ENCODE assay signal across 8 mouse cellular contexts in genomic region chr8:124720938-124721861, GRCm38 (mm10). TPM values are rescaled to one million over a fixed set of nuclear protein-coding genes. Genes with fewer than 3 reads are reported as not detected.
DNase-seq lines count a peak whose midpoint lies in the region; ATAC-seq and TF ChIP-seq lines count a peak whose summit lies in the region.

No protein-coding gene starts in this region.

- H3K9ac ChIP-seq in limb, embryonic 12.5 days (replicated peaks) = peak overlapping the region; percentile 88
- H3K9ac ChIP-seq in neural tube, embryonic 15.5 days (replicated peaks) = peak overlapping the region; percentile 89

- WGBS in limb, embryonic 12.5 days = 2% methylated on average over 31 of the region's 31 CpGs
- 2% methylated on average over 29 of the region's 31 CpGs for WGBS in neural tube, embryonic 15.5 days

- no peaks in the 10 kb centered on the region for H3K9me3 ChIP-seq in limb, embryonic 12.5 days
- H3K9me3 ChIP-seq in neural tube, embryonic 15.5 days (replicated peaks) = no peaks in the 10 kb centered on the region

- TF ChIP-seq POLR2A in embryonic fibroblast, embryonic 13.5 days (IDR thresholded peaks at IDR 0.05; ENCODE audit: low read depth, low read length) = no peak

- peaks cover 8% of the 10 kb centered on the region; the same call in 1 of the 2 replicates for H3K4me1 ChIP-seq in embryonic fibroblast, embryonic 13.5 days (ENCODE audit: control insufficient read depth, insufficient read depth, low read length)
- H3K4me1 ChIP-seq in limb, embryonic 12.5 days (replicated peaks) = peaks cover 24% of the 10 kb centered on the region
- peaks cover 31% of the 10 kb centered on the region for H3K4me1 ChIP-seq in neural tube, embryonic 15.5 days

- DNase-seq in left cerebral cortex, postnatal 14 days (ENCODE audit: low spot score in 2 of 2) = peak; percentile 15 to 17
- no peak for DNase-seq in left cerebral cortex, adult 18-20 months (ENCODE audit: low spot score in 2 of 2)
- DNase-seq in Muller cell, postnatal 12 days (ENCODE audit: inconsistent ontology term) = peak; percentile 34
- no peak for DNase-seq in urinary bladder, postnatal 10 days (ENCODE audit: low spot score)
- DNase-seq in spleen, postnatal 36 days (ENCODE audit: low spot score in 2 of 2) = no peak

- peak overlapping the region; percentile 89 for H3K4me3 ChIP-seq in embryonic fibroblast, embryonic 13.5 days (ENCODE audit: insufficient read depth, low read length)
- peak overlapping the region; percentile 98 for H3K4me3 ChIP-seq in limb, embryonic 12.5 days (replicated peaks)
- H3K4me3 ChIP-seq in neural tube, embryonic 15.5 days (replicated peaks) = peak overlapping the region; percentile 92

- no peaks in the 10 kb centered on the region for H3K27me3 ChIP-seq in limb, embryonic 12.5 days
- no peaks in the 10 kb centered on the region for H3K27me3 ChIP-seq in neural tube, embryonic 15.5 days (replicated peaks)

- TF ChIP-seq CTCF in embryonic fibroblast, embryonic 13.5 days (IDR thresholded peaks at IDR 0.05; ENCODE audit: borderline replicate concordance, insufficient read depth, low read length) = no peak

- H3K4me2 ChIP-seq in limb, embryonic 12.5 days = peak overlapping the region; percentile 88
- H3K4me2 ChIP-seq in neural tube, embryonic 15.5 days = peak overlapping the region; percentile 83

- H3K27ac ChIP-seq in embryonic fibroblast, embryonic 13.5 days (ENCODE audit: insufficient read depth, low read length) = no peak overlapping the region
- no peak overlapping the region for H3K27ac ChIP-seq in limb, embryonic 12.5 days
- H3K27ac ChIP-seq in neural tube, embryonic 15.5 days (replicated peaks) = peak overlapping the region; percentile 74

- H3K36me3 ChIP-seq in limb, embryonic 12.5 days = peaks cover 18% of the 10 kb centered on the region
- peaks cover 5% of the 10 kb centered on the region; the same call in 1 of the 2 replicates for H3K36me3 ChIP-seq in neural tube, embryonic 15.5 days

- intact Hi-C loops in left cerebral cortex, postnatal 14 days (cut with DNase I) = no loop called here

- peak; percentile 70 for ATAC-seq in limb, embryonic 12.5 days (ENCODE audit: insufficient number of reproducible peaks, insufficient read depth, low FRiP score, low TSS enrichment, low read depth)
- peak; percentile 65 for ATAC-seq in neural tube, embryonic 15.5 days (ENCODE audit: low FRiP score)

RNA-seq across cellular contexts. Expression of gene Ttc13, which starts 0.6 kb away (rescaled TPM):
- 10 to 100 TPM; 50.6 TPM for total RNA-seq in left cerebral cortex, postnatal 14 days (2021)
- 10 to 100 TPM; 36.7 to 38.6 TPM for total RNA-seq in left cerebral cortex, adult 18-20 months (2021)
- polyA plus RNA-seq in embryonic fibroblast, embryonic 13.5 days (2011; ENCODE audit: insufficient read length, low read depth, missing spikeins) = 54.1 and 55.6 TPM in 2 replicates
- polyA plus RNA-seq in limb, embryonic 12.5 days (2016; fragmentation: Nextera tagmentation; extraction: Ambion mirVana) = 51.4 and 52.0 TPM in 2 replicates
- 57.5 and 62.9 TPM in 2 replicates for polyA plus RNA-seq in neural tube, embryonic 15.5 days (2015; fragmentation: Nextera tagmentation; extraction: Ambion mirVana)

RNA-seq across cellular contexts. Expression of gene Arv1, which starts 0.7 kb away (rescaled TPM):
- 10 to 100 TPM; 11.0 to 14.8 TPM for total RNA-seq in left cerebral cortex, postnatal 14 days (2021)
- 10 to 100 TPM; 10.3 to 12.8 TPM for total RNA-seq in left cerebral cortex, adult 18-20 months (2021)
- 8.2 and 10.4 TPM in 2 replicates for polyA plus RNA-seq in embryonic fibroblast, embryonic 13.5 days (2011; ENCODE audit: insufficient read length, low read depth, missing spikeins)
- polyA plus RNA-seq in limb, embryonic 12.5 days (2016; fragmentation: Nextera tagmentation; extraction: Ambion mirVana) = 29.2 and 34.2 TPM in 2 replicates
- polyA plus RNA-seq in neural tube, embryonic 15.5 days (2015; fragmentation: Nextera tagmentation; extraction: Ambion mirVana) = 28.2 and 30.6 TPM in 2 replicates

RNA-seq across cellular contexts. Expression of gene Fam89a, which starts 30.4 kb away (rescaled TPM):
- under 1 TPM; 0.34 to 0.62 TPM for total RNA-seq in left cerebral cortex, postnatal 14 days (2021)
- under 1 TPM; 0.49 to 0.53 TPM for total RNA-seq in left cerebral cortex, adult 18-20 months (2021)
- polyA plus RNA-seq in embryonic fibroblast, embryonic 13.5 days (2011; ENCODE audit: insufficient read length, low read depth, missing spikeins) = not detected in 2 replicates
- polyA plus RNA-seq in limb, embryonic 12.5 days (2016; fragmentation: Nextera tagmentation; extraction: Ambion mirVana) = 4.4 and 4.8 TPM in 2 replicates
- polyA plus RNA-seq in neural tube, embryonic 15.5 days (2015; fragmentation: Nextera tagmentation; extraction: Ambion mirVana) = 3.8 and 5.1 TPM in 2 replicates

RNA-seq across cellular contexts. Expression of gene 2310022B05Rik, which starts 58.0 kb away (rescaled TPM):
- 10 to 100 TPM; 50.4 to 60.0 TPM for total RNA-seq in left cerebral cortex, postnatal 14 days (2021)
- total RNA-seq in left cerebral cortex, adult 18-20 months (2021) = 10 to 100 TPM; 56.4 to 66.5 TPM
- polyA plus RNA-seq in embryonic fibroblast, embryonic 13.5 days (2011; ENCODE audit: insufficient read length, low read depth, missing spikeins) = 161 and 164 TPM in 2 replicates
- polyA plus RNA-seq in limb, embryonic 12.5 days (2016; fragmentation: Nextera tagmentation; extraction: Ambion mirVana) = 29.1 and 33.1 TPM in 2 replicates
- polyA plus RNA-seq in neural tube, embryonic 15.5 days (2015; fragmentation: Nextera tagmentation; extraction: Ambion mirVana) = 15.4 and 16.1 TPM in 2 replicates

Comparison
In these comparisons a context has a peak if more than half of its experiments do, and no peak if none do; other contexts are left out.
1. DNase-seq: peak in left cerebral cortex, postnatal 14 days (2 of 2) and Muller cell, postnatal 12 days (single experiment); none in left cerebral cortex, adult 18-20 months (0 of 2), urinary bladder, postnatal 10 days (single experiment) and spleen, postnatal 36 days (0 of 2).
2. Peak in every context shown above with its lines, with median percentiles within 50 percentile points of each other: H3K4me3 ChIP-seq.